Mouse (Mus musculus): ENCODE data around the gene Rpgrip1.
"Not testable (repeated sequence)": the region's sequence is repeated elsewhere in the genome, so short reads cannot be mapped to it uniquely, and the experiment has no call there.

Gene Rpgrip1

GRCm38 (mm10) chr14:52110346-52110745, at the start of gene Rpgrip1:
TSS of gene Rpgrip1 (plus strand) at chr14:52110704.
- DNase-seq (ENCODE audit: low read depth, low spot score) = no peak

- DNase-seq (ENCODE audit: low read depth, low spot score) = no peak
Measured at GRCm38 (mm10) chr14:52060800-52061199, 49.7 kb upstream of the Rpgrip1 start.

GRCm38 (mm10) chr14:52061798-52062197, 48.7 kb upstream of the Rpgrip1 start:
- no peak for DNase-seq (ENCODE audit: low read depth, low spot score)

- DNase-seq (ENCODE audit: low read depth, low spot score) = no peak
Measured at GRCm38 (mm10) chr14:52066135-52066534, 44.4 kb upstream of the Rpgrip1 start.

GRCm38 (mm10) chr14:52071599-52072137, 38.8 kb upstream of the Rpgrip1 start:
- DNase-seq (ENCODE audit: low read depth, low spot score) = no peak

GRCm38 (mm10) chr14:52083083-52083482, 27.4 kb upstream of the Rpgrip1 start:
- DNase-seq (ENCODE audit: low read depth, low spot score) = no peak

GRCm38 (mm10) chr14:52094533-52094932, 16.0 kb upstream of the Rpgrip1 start:
- DNase-seq (ENCODE audit: low read depth, low spot score) = no peak

- DNase-seq (ENCODE audit: low read depth, low spot score) = not testable (repeated sequence)
Measured at GRCm38 (mm10) chr14:52097191-52097590, 13.3 kb upstream of the Rpgrip1 start.

GRCm38 (mm10) chr14:52098387-52098786, 12.1 kb upstream of the Rpgrip1 start:
- not testable (repeated sequence) for DNase-seq (ENCODE audit: low read depth, low spot score)

GRCm38 (mm10) chr14:52099563-52099962, 10.9 kb upstream of the Rpgrip1 start:
- DNase-seq (ENCODE audit: low read depth, low spot score) = no peak

- DNase-seq (ENCODE audit: low read depth, low spot score) = no peak
Measured at GRCm38 (mm10) chr14:52100170-52100960, 10.1 kb upstream of the Rpgrip1 start.

- DNase-seq (ENCODE audit: low read depth, low spot score) = peak; percentile 49
Measured at GRCm38 (mm10) chr14:52101285-52102157, 9.0 kb upstream of the Rpgrip1 start.

GRCm38 (mm10) chr14:52103474-52103855, 7.0 kb upstream of the Rpgrip1 start:
- no peak for DNase-seq (ENCODE audit: low read depth, low spot score)

GRCm38 (mm10) chr14:52103856-52104676, 6.4 kb upstream of the Rpgrip1 start, which contains the start of gene Hnrnpc:
TSS of gene Hnrnpc (minus strand) at chr14:52104028.
- peak; percentile 100 for DNase-seq (ENCODE audit: low read depth, low spot score)

GRCm38 (mm10) chr14:52104677-52105285, 5.7 kb upstream of the Rpgrip1 start:
- DNase-seq (ENCODE audit: low read depth, low spot score) = no peak

GRCm38 (mm10) chr14:52105308-52105707, 5.2 kb upstream of the Rpgrip1 start:
- DNase-seq (ENCODE audit: low read depth, low spot score) = no peak

GRCm38 (mm10) chr14:52106741-52107140, 3.8 kb upstream of the Rpgrip1 start:
- DNase-seq (ENCODE audit: low read depth, low spot score) = no peak

- no peak for DNase-seq (ENCODE audit: low read depth, low spot score)
Measured at GRCm38 (mm10) chr14:52108025-52108424, 2.5 kb upstream of the Rpgrip1 start.

GRCm38 (mm10) chr14:52114101-52114500, 3.6 kb downstream of the Rpgrip1 start:
- DNase-seq (ENCODE audit: low read depth, low spot score) = no peak

GRCm38 (mm10) chr14:52117241-52117640, 6.7 kb downstream of the Rpgrip1 start:
- DNase-seq (ENCODE audit: low read depth, low spot score) = no peak

GRCm38 (mm10) chr14:52118456-52118822, 7.9 kb downstream of the Rpgrip1 start:
- DNase-seq (ENCODE audit: low read depth, low spot score) = no peak
